Mouse (Mus musculus) forebrain, embryonic 10.5 days (tissue): ENCODE measurements around the gene Mb21d2. TPM values are rescaled to one million over a fixed set of nuclear protein-coding genes. Genes with fewer than 3 reads are reported as not detected.

Experiments
- polyA plus RNA-seq: library from polyadenylated mRNA; unstranded; fragments of >200 nt; fragmentation: Nextera tagmentation; extraction: Ambion mirVana; gene quantifications from 2 replicates; pipeline ENCODE4 v1.2.1, GENCODE M21; 2016

The Mb21d2 gene
- polyA plus RNA-seq, 1 experiment from 2014 or later, result 4.5 TPM

Other genes starting within 250 kb of the Mb21d2 start
- 2.3 and 2.9 TPM in 2 replicates for gene Fgf12, start 176.6 kb downstream of the Mb21d2 start, polyA plus RNA-seq